Mouse (Mus musculus) subcutaneous adipose tissue, adult 2 months (tissue): ENCODE results near the gene Zscan4-ps3. TPM values are rescaled to one million over a fixed set of nuclear protein-coding genes. Genes with fewer than 3 reads are reported as not detected.

ENCODE experiments used
- polyA plus RNA-seq: library from polyadenylated mRNA; depleted of rRNA; stranded (reverse); fragments of >200 nt; gene quantifications from 2 replicates; pipeline ENCODE4 v1.2.3, GENCODE M21; 2012; ENCODE audit warnings: low replicate concordance; rRNA removed

The Zscan4-ps3 gene
- 0.08 TPM in 1 of 2 replicates, not detected in the other for polyA plus RNA-seq

GRCm38 (mm10) chr7:11609008-11609407, at the start of gene Zscan4-ps3:
Gene Zscan4-ps3, plus strand, starts transcription at chr7:11609308.

Other genes with a start within 250 kb of the Zscan4-ps3 start
- not detected in 2 replicates for gene Zscan4f, start 211.4 kb upstream of the Zscan4-ps3 start, polyA plus RNA-seq
- gene Zscan4-ps2, start 95.0 kb upstream of the Zscan4-ps3 start, polyA plus RNA-seq: not detected in 2 replicates
- gene Vmn1r72, start 70.8 kb downstream of the Zscan4-ps3 start, polyA plus RNA-seq: not detected in 2 replicates
- gene Vmn1r73, start 121.0 kb downstream of the Zscan4-ps3 start, polyA plus RNA-seq: not detected in 2 replicates
- gene Vmn1r74, start 224.7 kb downstream of the Zscan4-ps3 start, polyA plus RNA-seq: not detected in 2 replicates